Mouse (Mus musculus): ENCODE data around the gene Antxr2.

The Antxr2 gene

DNA sequence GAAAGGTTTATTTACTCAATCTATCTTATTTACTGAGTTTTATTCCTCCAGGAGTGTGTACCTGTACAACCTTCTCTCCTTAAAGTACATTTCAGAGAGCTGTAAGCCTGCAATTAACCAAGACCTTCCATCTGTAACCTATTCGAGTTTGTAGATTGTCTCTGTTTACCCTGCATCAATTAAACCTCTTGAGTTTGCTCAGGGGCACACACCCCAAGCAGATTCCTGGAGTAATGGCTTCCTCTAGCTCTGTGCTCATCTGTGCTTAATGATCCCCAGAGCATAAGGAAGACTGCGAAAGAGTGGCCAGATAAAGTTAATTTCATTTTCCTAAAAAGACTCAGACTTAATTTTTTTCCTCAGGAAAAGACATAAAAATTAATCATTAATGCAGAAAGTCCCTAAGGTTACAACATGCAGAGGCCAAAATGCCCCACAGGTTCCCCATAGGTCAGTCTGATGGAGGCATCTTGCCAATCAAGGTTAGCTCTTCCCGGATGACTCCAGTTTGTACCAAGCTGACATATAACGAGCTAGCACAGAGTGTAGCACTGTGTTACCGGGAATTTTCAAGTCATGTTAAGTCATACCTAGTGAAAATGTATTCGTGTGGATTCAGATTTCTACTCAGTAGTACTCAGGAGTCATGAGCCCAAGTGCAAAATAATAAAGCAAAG is 34.2 kb downstream of the Antxr2 start:
- no peak for DNase-seq (ENCODE audit: extremely low spot score, low read depth, low spot score)

- no peak for DNase-seq (ENCODE audit: extremely low spot score, low read depth, low spot score)
These were observed 35.0 kb downstream of the Antxr2 start for GRCm38 (mm10) chr5:97995881-97996280.

- no peak for DNase-seq (ENCODE audit: extremely low spot score, low read depth, low spot score)
These were observed 44.1 kb downstream of the Antxr2 start for GRCm38 (mm10) chr5:97986656-97987294.

- no peak for DNase-seq (ENCODE audit: extremely low spot score, low read depth, low spot score)
These were observed 47.5 kb downstream of the Antxr2 start for GRCm38 (mm10) chr5:97983375-97983774.

DNA sequence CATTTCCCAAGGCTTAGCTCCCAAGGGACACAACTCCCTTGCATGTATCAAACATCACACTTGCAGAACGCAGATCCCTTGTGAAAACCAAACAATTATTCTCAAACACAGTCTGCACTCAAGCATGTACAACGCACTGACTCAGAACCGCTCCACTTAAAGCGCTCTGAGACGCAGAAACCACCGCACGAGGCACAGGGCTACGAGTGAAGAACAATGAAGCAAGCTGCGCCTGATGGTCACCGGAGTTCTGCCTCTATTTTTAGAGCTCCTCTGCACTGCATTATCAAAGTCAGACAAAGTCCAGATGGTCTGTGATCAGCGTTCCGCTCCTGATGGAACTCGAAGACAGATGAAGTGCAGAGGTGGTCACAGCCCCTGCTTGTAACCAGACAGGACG is 50.4 kb downstream of the Antxr2 start:
- DNase-seq (ENCODE audit: extremely low spot score, low read depth, low spot score), result no peak

- no peak for DNase-seq (ENCODE audit: extremely low spot score, low read depth, low spot score)
These were observed 57.5 kb downstream of the Antxr2 start for GRCm38 (mm10) chr5:97973293-97973692.

- no peak for DNase-seq (ENCODE audit: extremely low spot score, low read depth, low spot score)
These were observed 58.8 kb downstream of the Antxr2 start for GRCm38 (mm10) chr5:97972029-97972428.

GRCm38 (mm10) chr5:97971236-97971635 is 59.6 kb downstream of the Antxr2 start:
- no peak for DNase-seq (ENCODE audit: extremely low spot score, low read depth, low spot score)

- DNase-seq (ENCODE audit: extremely low spot score, low read depth, low spot score), result no peak
These were observed 63.8 kb downstream of the Antxr2 start for GRCm38 (mm10) chr5:97967044-97967443.

DNA sequence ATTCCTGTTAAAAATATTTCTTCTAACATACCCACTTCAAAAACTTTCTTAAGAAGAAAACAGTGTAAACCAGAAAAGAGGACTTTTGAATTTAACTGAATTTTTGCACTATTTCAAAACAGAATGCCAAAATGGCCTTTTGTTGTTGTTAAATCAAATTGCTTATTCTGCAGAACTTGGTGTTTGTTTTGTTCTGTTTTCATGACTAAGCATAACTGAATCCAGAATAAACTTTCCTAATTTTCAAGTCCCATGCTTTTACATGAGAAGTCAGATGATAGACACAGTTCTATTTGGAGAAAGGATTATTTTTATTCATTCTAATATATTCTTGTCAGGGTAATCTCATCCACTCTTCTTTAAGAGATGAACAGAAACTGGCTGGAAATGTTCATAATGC is 64.7 kb downstream of the Antxr2 start:
- no peak for DNase-seq (ENCODE audit: extremely low spot score, low read depth, low spot score)

DNA sequence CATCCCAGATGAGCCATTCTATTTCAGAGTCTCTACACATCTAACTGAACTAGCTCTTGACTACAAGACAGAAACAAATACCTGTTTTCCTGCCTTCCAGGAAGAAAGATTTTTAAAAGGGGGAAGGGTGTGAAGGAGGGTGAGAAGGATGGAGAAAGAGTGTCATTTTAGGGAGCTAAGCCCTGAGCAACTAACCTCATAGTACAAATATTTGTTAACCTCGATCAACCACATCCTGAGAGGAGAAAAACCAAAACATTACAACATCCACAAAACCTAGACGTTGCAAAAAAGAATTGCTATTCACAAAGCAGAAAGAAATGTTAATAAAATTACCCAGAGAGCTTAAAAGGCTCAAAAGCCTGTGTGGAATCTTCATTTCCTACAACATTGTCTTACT is 66.4 kb downstream of the Antxr2 start:
- no peak for DNase-seq (ENCODE audit: extremely low spot score, low read depth, low spot score)

- no peak for DNase-seq (ENCODE audit: extremely low spot score, low read depth, low spot score)
These were observed 68.3 kb downstream of the Antxr2 start for GRCm38 (mm10) chr5:97962512-97962911.

GRCm38 (mm10) chr5:97961786-97962185 is 69.1 kb downstream of the Antxr2 start:
- DNase-seq (ENCODE audit: extremely low spot score, low read depth, low spot score), result no peak

DNA sequence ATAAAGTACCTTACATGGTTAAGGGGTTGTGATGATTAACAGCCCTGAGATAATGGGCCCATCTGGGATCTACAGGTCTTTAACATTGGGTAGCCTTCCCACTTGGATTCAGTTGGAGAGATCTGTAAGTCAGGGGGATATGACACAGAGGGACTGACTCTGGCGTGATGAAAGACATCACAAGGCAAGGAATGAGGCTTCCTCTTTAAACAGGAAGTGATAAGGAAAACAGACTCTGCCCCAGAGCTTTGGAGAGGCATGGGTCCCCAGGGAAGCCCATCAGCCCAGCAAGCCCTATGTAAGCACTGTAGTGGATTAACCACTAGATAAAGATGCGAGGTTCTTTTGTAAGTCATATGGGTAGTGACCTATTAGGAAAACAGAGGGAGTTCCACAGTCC is 71.2 kb downstream of the Antxr2 start:
- DNase-seq (ENCODE audit: extremely low spot score, low read depth, low spot score), result no peak

DNA sequence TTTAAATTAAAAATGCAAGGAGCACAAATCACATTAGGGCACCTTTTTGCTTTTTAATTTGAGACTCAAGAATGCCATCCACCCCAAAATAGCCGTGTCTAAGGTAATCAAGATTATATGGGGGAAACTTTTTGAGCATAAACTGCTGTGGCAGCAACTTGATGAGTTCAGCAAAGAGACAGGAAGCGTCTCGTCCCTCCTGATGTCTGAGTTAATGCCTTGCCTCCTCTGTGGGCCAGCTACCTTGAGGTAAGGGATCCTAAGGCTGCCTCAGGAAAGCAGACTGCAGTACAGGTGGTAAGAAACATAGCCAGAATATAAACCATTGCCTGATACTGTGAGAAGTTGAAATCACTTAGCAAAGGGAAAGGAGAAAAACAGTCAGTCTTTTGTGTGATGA is 71.8 kb downstream of the Antxr2 start:
- no peak for DNase-seq (ENCODE audit: extremely low spot score, low read depth, low spot score)

DNA sequence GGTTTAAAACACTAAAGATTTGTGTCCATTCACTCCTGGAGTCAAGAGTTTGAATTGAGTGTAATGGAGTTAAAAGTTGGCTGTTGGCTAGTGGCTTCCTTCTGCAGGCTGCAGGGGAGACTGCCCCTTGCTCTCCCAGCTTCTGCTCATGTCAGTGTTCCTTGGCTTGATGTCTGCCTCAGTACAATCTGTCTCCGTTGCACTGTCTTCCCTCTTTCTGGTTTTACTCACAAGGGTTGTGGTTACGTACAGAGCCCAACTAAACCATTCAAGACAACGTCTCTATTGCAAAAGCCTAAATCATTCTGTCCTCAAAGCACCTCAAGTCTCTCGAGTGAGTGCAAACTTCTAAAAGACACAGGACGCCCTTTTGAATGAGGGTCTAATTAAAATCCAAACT is 73.3 kb downstream of the Antxr2 start:
- DNase-seq (ENCODE audit: extremely low spot score, low read depth, low spot score), result no peak

GRCm38 (mm10) chr5:97954193-97954772 is 76.6 kb downstream of the Antxr2 start:
- DNase-seq (ENCODE audit: extremely low spot score, low read depth, low spot score), result no peak

- DNase-seq (ENCODE audit: extremely low spot score, low read depth, low spot score), result no peak
These were observed 77.5 kb downstream of the Antxr2 start for GRCm38 (mm10) chr5:97953241-97953920.

DNA sequence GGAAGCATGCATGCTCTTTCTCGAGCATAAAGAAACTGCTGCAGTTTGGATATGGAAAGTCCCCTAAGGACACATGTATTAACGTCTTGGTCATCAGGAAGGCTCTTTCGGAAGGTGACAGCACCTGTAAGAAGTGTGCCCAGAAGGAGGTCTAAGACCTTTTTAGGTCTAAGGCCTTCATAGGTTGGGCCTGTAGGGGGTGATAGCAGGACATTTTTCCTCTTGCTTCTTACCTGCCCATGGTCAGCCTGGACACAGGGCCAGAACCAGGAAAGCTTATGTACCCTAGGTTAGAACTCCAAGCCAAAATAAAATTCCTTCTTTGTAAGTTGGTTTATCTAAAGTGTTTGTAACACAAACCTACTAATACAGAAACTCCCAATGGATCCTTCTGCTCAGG is 83.6 kb downstream of the Antxr2 start:
- DNase-seq (ENCODE audit: extremely low spot score, low read depth, low spot score), result no peak

DNA sequence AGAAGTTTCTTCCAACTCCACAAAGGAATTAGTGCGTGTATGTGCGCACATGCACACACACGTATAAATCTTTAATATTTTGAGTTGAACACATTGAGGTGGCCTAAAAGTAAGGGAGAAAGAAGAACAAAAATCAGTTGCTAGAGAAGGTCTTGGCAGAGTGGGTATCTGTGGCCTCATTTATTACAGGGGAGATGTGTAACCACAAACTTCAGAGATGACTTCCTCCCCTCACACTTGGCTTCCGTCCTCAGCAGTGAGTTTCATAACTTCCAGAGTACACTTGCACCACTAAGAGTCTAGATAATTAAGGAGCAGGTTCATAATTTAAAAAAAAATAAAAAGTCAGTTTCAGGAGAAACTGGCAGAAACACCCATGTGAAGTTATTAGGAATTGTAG is 84.6 kb downstream of the Antxr2 start:
- DNase-seq (ENCODE audit: extremely low spot score, low read depth, low spot score), result no peak

GRCm38 (mm10) chr5:97935140-97936129 is 95.4 kb downstream of the Antxr2 start:
- no peak for DNase-seq (ENCODE audit: extremely low spot score, low read depth, low spot score)
